Mouse (Mus musculus) lung, adult 2 months (tissue): ENCODE measurements around the gene Gm49776.

Experiments used
- CTCF ChIP-seq: fragments of 200-500 bp; IDR thresholded peaks from 2 replicates; pipeline ENCODE4 v1.5.1; 2011; ENCODE audit warnings: mild to moderate bottlenecking, low read length, control low read depth; ENCODE audit not compliant: insufficient read depth
- POLR2A ChIP-seq: fragments of 200-500 bp; IDR thresholded peaks from 2 replicates; pipeline ENCODE4 v1.6.1; 2011; ENCODE audit warnings: low read depth, mild to moderate bottlenecking, control low read depth, low read length, borderline replicate concordance; ENCODE audit errors: extremely low read depth

DNA sequence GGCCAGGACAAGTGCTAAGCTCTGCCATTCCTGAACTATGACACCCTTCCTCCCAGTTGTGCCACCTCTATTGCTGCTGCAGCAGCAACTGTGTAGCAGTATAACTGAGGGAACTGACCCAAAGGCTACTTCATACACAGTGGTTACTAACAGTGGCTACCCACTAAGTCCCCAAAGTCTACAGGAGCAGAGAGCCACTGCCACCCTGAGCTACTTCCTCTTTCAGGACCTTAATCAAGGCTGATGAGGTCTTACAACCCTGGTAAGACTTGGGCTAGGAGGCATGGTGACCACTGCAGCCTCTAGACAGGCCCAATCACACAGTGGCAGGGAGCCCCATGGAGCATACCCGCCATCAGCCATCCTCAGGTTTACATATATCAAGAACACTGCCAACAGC, 56.1 kb downstream of the Gm49776 start:
- TF ChIP-seq CTCF (no peak), POLR2A (no peak)
